34 mouse cellular contexts compared by ENCODE assay signal in the genomic region with DNA sequence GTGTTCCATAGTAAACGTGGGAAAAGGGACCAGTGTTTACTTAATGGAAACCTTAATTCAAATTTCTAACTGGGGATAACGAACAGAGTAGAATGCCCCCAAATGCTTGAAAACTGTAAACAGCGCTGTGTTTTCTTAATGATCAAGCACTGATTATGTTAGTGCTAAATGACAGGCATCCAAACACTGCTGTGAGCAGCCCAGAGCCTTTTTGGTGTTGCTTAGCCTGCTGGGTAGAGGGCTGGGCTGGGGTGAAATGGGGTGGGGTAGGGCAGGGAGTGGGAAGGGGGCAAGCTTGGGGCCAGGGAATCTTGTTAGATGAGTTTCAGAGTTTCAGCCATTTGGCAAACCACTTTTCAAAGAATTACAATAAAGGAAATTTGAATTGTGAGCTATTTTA.
DNase-seq lines count a peak whose midpoint lies in the region; ATAC-seq and TF ChIP-seq lines count a peak whose summit lies in the region.
"Had no signal": no experiment of that assay in that cellular context is flagged by ENCODE, and none has a peak within 500 bp of the region (broad histone marks: within the 10 kb centered on the region; RNA-seq: fewer than 3 reads in every experiment).

No protein-coding gene starts in this region.

- DNase-seq in embryonic facial prominence, embryonic 14.5 days (ENCODE audit: low spot score) = peak; percentile 4
- DNase-seq in embryonic facial prominence, embryonic 10.5 days (ENCODE audit: low spot score) = no peak
- no peak for DNase-seq in hindbrain, embryonic 14.5 days (ENCODE audit: low spot score)
- no peak for DNase-seq in hindbrain, embryonic 10.5 days (ENCODE audit: low spot score)
- DNase-seq in midbrain, embryonic 10.5 days (ENCODE audit: low spot score) = no peak
- peak; percentile 90 for DNase-seq in brain, embryonic 14.5 days (ENCODE audit: low read depth)
- DNase-seq in layer of hippocampus, adult 11-12 months (ENCODE audit: low spot score) = no peak
- DNase-seq: adrenal gland, adult 2 months; adrenal gland, postnatal 36 days; cerebellum, adult 9-10 months; cerebellum, postnatal 36 days; embryo, embryonic 11 days; gastrocnemius, adult 2 months; gastrocnemius, postnatal 36 days; heart, adult 2 months; heart, postnatal 10 days; kidney, adult 8-10 months; layer of hippocampus, adult 9-11 months; liver, embryonic 13.5 days; lung, adult 18-20 months; right cerebral cortex, postnatal 25 days; thymus, adult 18-20 months; thymus, postnatal 25 days had no signal

- no peak overlapping the region for H3K4me2 ChIP-seq in embryonic facial prominence, embryonic 14.5 days (ENCODE audit: low read depth, low read length)
- no peak overlapping the region for H3K4me2 ChIP-seq in hindbrain, embryonic 14.5 days (replicated peaks)
- H3K4me2 ChIP-seq in midbrain, embryonic 12.5 days (replicated peaks) = no peak overlapping the region
- H3K4me2 ChIP-seq: embryonic facial prominence, embryonic 13.5 days; heart, embryonic 13.5 days; limb, embryonic 15.5 days; liver, embryonic 13.5 days had no signal

- TF ChIP-seq CTCF in brain, embryonic 14.5 days (IDR thresholded peaks at IDR 0.05; ENCODE audit: borderline replicate concordance, extremely low read depth, insufficient read depth, insufficient read length) = no peak

- H3K27ac ChIP-seq in embryonic facial prominence, embryonic 14.5 days (replicated peaks; ENCODE audit: low read depth, low read length) = no peak overlapping the region
- H3K27ac ChIP-seq in embryonic facial prominence, embryonic 10.5 days (replicated peaks) = no peak overlapping the region
- H3K27ac ChIP-seq in hindbrain, embryonic 14.5 days = peak overlapping the region; percentile 20; the same call in 1 of the 2 replicates
- H3K27ac ChIP-seq in hindbrain, embryonic 10.5 days = no peak overlapping the region
- H3K27ac ChIP-seq in midbrain, embryonic 12.5 days (replicated peaks) = no peak overlapping the region
- no peak overlapping the region for H3K27ac ChIP-seq in midbrain, embryonic 10.5 days (replicated peaks)
- H3K27ac ChIP-seq: embryonic facial prominence, embryonic 13.5 days; gastrocnemius, adult 2 months; heart, adult 2 months; heart, embryonic 13.5 days; kidney, postnatal 0 days; limb, embryonic 10.5 days; limb, embryonic 15.5 days; liver, embryonic 13.5 days; macrophage had no signal

- ATAC-seq in embryonic facial prominence, embryonic 14.5 days (ENCODE audit: low read depth) = no peak
- no peak for ATAC-seq in hindbrain, embryonic 14.5 days (ENCODE audit: low FRiP score)
- peak; percentile 61 for ATAC-seq in midbrain, embryonic 12.5 days (ENCODE audit: low FRiP score, low read depth)
- ATAC-seq: activated CD4-positive, CD25-positive, alpha-beta regulatory T cell, adult 4 months; intestine, embryonic 16.5 days had no signal

- no peaks in the 10 kb centered on the region for H3K9me3 ChIP-seq in embryonic facial prominence, embryonic 14.5 days (ENCODE audit: control insufficient read depth, low read length)
- H3K9me3 ChIP-seq in embryonic facial prominence, embryonic 10.5 days = no peaks in the 10 kb centered on the region
- no peaks in the 10 kb centered on the region for H3K9me3 ChIP-seq in hindbrain, embryonic 14.5 days (ENCODE audit: control insufficient read depth, low read length)
- no peaks in the 10 kb centered on the region for H3K9me3 ChIP-seq in hindbrain, embryonic 10.5 days
- no peaks in the 10 kb centered on the region for H3K9me3 ChIP-seq in midbrain, embryonic 12.5 days
- H3K9me3 ChIP-seq in midbrain, embryonic 10.5 days (replicated peaks) = no peaks in the 10 kb centered on the region
- H3K9me3 ChIP-seq: embryonic facial prominence, embryonic 13.5 days; heart, embryonic 13.5 days; limb, embryonic 10.5 days; limb, embryonic 15.5 days; liver, embryonic 13.5 days had no signal

- no peaks in the 10 kb centered on the region for H3K4me1 ChIP-seq in embryonic facial prominence, embryonic 14.5 days (ENCODE audit: control insufficient read depth, insufficient read depth, low read length)
- peaks cover 24% of the 10 kb centered on the region for H3K4me1 ChIP-seq in embryonic facial prominence, embryonic 10.5 days
- H3K4me1 ChIP-seq in hindbrain, embryonic 14.5 days (replicated peaks; ENCODE audit: control insufficient read depth, insufficient read depth, low read length) = peaks cover 16% of the 10 kb centered on the region
- peaks cover 14% of the 10 kb centered on the region for H3K4me1 ChIP-seq in hindbrain, embryonic 10.5 days (replicated peaks)
- H3K4me1 ChIP-seq in midbrain, embryonic 12.5 days = peaks cover 14% of the 10 kb centered on the region; the same call in 1 of the 2 replicates
- H3K4me1 ChIP-seq in midbrain, embryonic 10.5 days = peaks cover 12% of the 10 kb centered on the region
- H3K4me1 ChIP-seq: heart, embryonic 13.5 days; limb, embryonic 15.5 days; liver, embryonic 13.5 days had no signal

- no peak overlapping the region for H3K9ac ChIP-seq in embryonic facial prominence, embryonic 14.5 days (ENCODE audit: low read depth, low read length)
- H3K9ac ChIP-seq in hindbrain, embryonic 14.5 days = no peak overlapping the region
- H3K9ac ChIP-seq in midbrain, embryonic 12.5 days (replicated peaks) = no peak overlapping the region
- H3K9ac ChIP-seq: embryonic facial prominence, embryonic 13.5 days; heart, embryonic 13.5 days; limb, embryonic 15.5 days; liver, embryonic 13.5 days had no signal

- TF ChIP-seq POLR2A in brain, embryonic 14.5 days (IDR thresholded peaks at IDR 0.05; ENCODE audit: borderline replicate concordance, extremely low read depth, insufficient read depth, insufficient read length, poor library complexity, severe bottlenecking) = no peak

- H3K4me3 ChIP-seq in embryonic facial prominence, embryonic 14.5 days (ENCODE audit: low read depth, low read length) = no peak overlapping the region
- H3K4me3 ChIP-seq in embryonic facial prominence, embryonic 10.5 days = no peak overlapping the region
- H3K4me3 ChIP-seq in hindbrain, embryonic 14.5 days (replicated peaks; ENCODE audit: low read length) = no peak overlapping the region
- no peak overlapping the region for H3K4me3 ChIP-seq in hindbrain, embryonic 10.5 days
- no peak overlapping the region for H3K4me3 ChIP-seq in midbrain, embryonic 12.5 days
- no peak overlapping the region for H3K4me3 ChIP-seq in midbrain, embryonic 10.5 days
- H3K4me3 ChIP-seq: embryonic facial prominence, embryonic 13.5 days; erythroblast, embryonic 14.5 days; gastrocnemius, adult 2 months; heart, adult 2 months; heart, embryonic 13.5 days; limb, embryonic 10.5 days; limb, embryonic 15.5 days; liver, embryonic 13.5 days had no signal

- H3K27me3 ChIP-seq in embryonic facial prominence, embryonic 14.5 days (replicated peaks; ENCODE audit: control insufficient read depth, insufficient read depth, low read length) = no peaks in the 10 kb centered on the region
- no peaks in the 10 kb centered on the region for H3K27me3 ChIP-seq in embryonic facial prominence, embryonic 10.5 days (replicated peaks; ENCODE audit: low read depth, poor library complexity, severe bottlenecking)
- H3K27me3 ChIP-seq in hindbrain, embryonic 14.5 days (ENCODE audit: control insufficient read depth, insufficient read depth, low read length) = no peaks in the 10 kb centered on the region
- H3K27me3 ChIP-seq in hindbrain, embryonic 10.5 days (ENCODE audit: insufficient read depth, poor library complexity, severe bottlenecking) = no peaks in the 10 kb centered on the region
- no peaks in the 10 kb centered on the region for H3K27me3 ChIP-seq in midbrain, embryonic 12.5 days
- H3K27me3 ChIP-seq in midbrain, embryonic 10.5 days (ENCODE audit: low read depth, poor library complexity, severe bottlenecking) = no peaks in the 10 kb centered on the region
- H3K27me3 ChIP-seq: CH12.LX; embryonic facial prominence, embryonic 13.5 days; heart, embryonic 13.5 days; limb, embryonic 15.5 days; liver, embryonic 13.5 days had no signal

- WGBS in embryonic facial prominence, embryonic 14.5 days = 44% methylated on average over 3 of the region's 3 CpGs
- WGBS in embryonic facial prominence, embryonic 10.5 days = 46% methylated on average over 3 of the region's 3 CpGs
- WGBS in hindbrain, embryonic 14.5 days = 60% methylated on average over 3 of the region's 3 CpGs
- WGBS in hindbrain, embryonic 10.5 days = 60% methylated on average over 3 of the region's 3 CpGs
- WGBS in midbrain, embryonic 12.5 days = 62% methylated on average over 3 of the region's 3 CpGs
- WGBS in midbrain, embryonic 10.5 days = 75% methylated on average over 3 of the region's 3 CpGs

- no peaks in the 10 kb centered on the region for H3K36me3 ChIP-seq in embryonic facial prominence, embryonic 14.5 days (ENCODE audit: control insufficient read depth, insufficient read depth, low read length)
- H3K36me3 ChIP-seq in embryonic facial prominence, embryonic 10.5 days (replicated peaks) = no peaks in the 10 kb centered on the region
- no peaks in the 10 kb centered on the region for H3K36me3 ChIP-seq in hindbrain, embryonic 14.5 days (replicated peaks; ENCODE audit: control insufficient read depth, insufficient read depth)
- H3K36me3 ChIP-seq in hindbrain, embryonic 10.5 days = no peaks in the 10 kb centered on the region
- no peaks in the 10 kb centered on the region for H3K36me3 ChIP-seq in midbrain, embryonic 12.5 days
- H3K36me3 ChIP-seq in midbrain, embryonic 10.5 days = no peaks in the 10 kb centered on the region
- H3K36me3 ChIP-seq: embryonic facial prominence, embryonic 13.5 days; heart, embryonic 13.5 days; limb, embryonic 10.5 days; limb, embryonic 15.5 days; liver, embryonic 13.5 days had no signal

Comparison
In these comparisons a context has a peak if more than half of its experiments do, and no peak if none do; other contexts are left out.
1. DNase-seq: peak in embryonic facial prominence, embryonic 14.5 days (single experiment) and brain, embryonic 14.5 days (single experiment); none in embryonic facial prominence, embryonic 10.5 days (single experiment), hindbrain, embryonic 14.5 days (single experiment), hindbrain, embryonic 10.5 days (single experiment), midbrain, embryonic 10.5 days (single experiment) and layer of hippocampus, adult 11-12 months (single experiment).